Mouse (Mus musculus) brain, embryonic 14.5 days (tissue): ENCODE measurements around the gene Psmd11.

Experiments
- CTCF ChIP-seq: fragments of 200-500 bp; IDR thresholded peaks from 2 replicates; pipeline ENCODE4 v1.5.1; 2012; ENCODE audit warnings: inconsistent platforms, mild to moderate bottlenecking, moderate library complexity, borderline replicate concordance; ENCODE audit not compliant: insufficient read depth, insufficient read length; ENCODE audit errors: extremely low read depth
- POLR2A ChIP-seq: fragments of 200-500 bp; IDR thresholded peaks from 2 replicates; pipeline ENCODE4 v1.6.1; 2012; ENCODE audit warnings: mild to moderate bottlenecking, inconsistent platforms, borderline replicate concordance; ENCODE audit not compliant: poor library complexity, insufficient read depth, insufficient read length, severe bottlenecking; ENCODE audit errors: extremely low read depth

GRCm38 (mm10) chr11:80429500-80430166 is 1.2 kb downstream of the Psmd11 start:
- TF ChIP-seq POLR2A (no peak), CTCF (no peak)
